ENCODE assay signal across 8 mouse cellular contexts in genomic region chr15:80798367-80799073, GRCm38 (mm10).
A peak's percentile ranks its signal among the peaks of the same experiment; 100 is the strongest.
DNase-seq lines count a peak whose midpoint lies in the region; ATAC-seq lines count a peak whose summit lies in the region.

No protein-coding gene starts in this region.

- ATAC-seq in erythroblast, adult 5-6 weeks (replicated peaks; ENCODE audit: low FRiP score, poor library complexity, severe bottlenecking), result peak; percentile 87
- ATAC-seq in kidney, embryonic 15.5 days (replicated peaks; ENCODE audit: low FRiP score), result peak; percentile 93
- ATAC-seq in monocyte, adult 5-6 weeks (replicated peaks; ENCODE audit: insufficient number of reproducible peaks, low FRiP score, low TSS enrichment, poor library complexity, severe bottlenecking), result peak; percentile 99

- no peaks in the 10 kb centered on the region for H3K9me3 ChIP-seq in heart, embryonic 10.5 days
- H3K9me3 ChIP-seq in kidney, embryonic 15.5 days (replicated peaks), result no peaks in the 10 kb centered on the region

- H3K4me1 ChIP-seq in heart, embryonic 10.5 days, result peaks cover 34% of the 10 kb centered on the region
- peaks cover 37% of the 10 kb centered on the region for H3K4me1 ChIP-seq in kidney, embryonic 15.5 days

- H3K27me3 ChIP-seq in heart, embryonic 10.5 days (ENCODE audit: insufficient read depth, poor library complexity, severe bottlenecking), result no peaks in the 10 kb centered on the region
- H3K27me3 ChIP-seq in kidney, embryonic 15.5 days, result no peaks in the 10 kb centered on the region

- under 1% methylated on average over 17 of the region's 17 CpGs for WGBS in heart, embryonic 10.5 days
- under 1% methylated on average over 17 of the region's 17 CpGs for WGBS in kidney, embryonic 15.5 days

- H3K4me3 ChIP-seq in heart, embryonic 10.5 days, result peak overlapping the region; percentile 69
- peak overlapping the region; percentile 60 for H3K4me3 ChIP-seq in kidney, embryonic 15.5 days (replicated peaks)

- H3K4me2 ChIP-seq in kidney, embryonic 15.5 days, result peak overlapping the region; percentile 69

- H3K27ac ChIP-seq in heart, embryonic 10.5 days, result peak overlapping the region; percentile 90
- H3K27ac ChIP-seq in kidney, embryonic 15.5 days, result peak overlapping the region; percentile 90

- peak overlapping the region; percentile 61 for H3K9ac ChIP-seq in kidney, embryonic 15.5 days

- DNase-seq in B cell, adult 2 months, result peak; percentile 85 to 89
- peak; percentile 99 for DNase-seq in brain, adult 2 months (ENCODE audit: low read depth, low spot score)
- peak; percentile 97 for DNase-seq in heart, embryonic 10.5 days (ENCODE audit: low spot score)
- peak; percentile 90 for DNase-seq in liver
- peak; percentile 90 to 93 for DNase-seq in spleen, postnatal 4 days (ENCODE audit: low spot score in 2 of 2)

- no peaks in the 10 kb centered on the region for H3K36me3 ChIP-seq in heart, embryonic 10.5 days
- H3K36me3 ChIP-seq in kidney, embryonic 15.5 days, result no peaks in the 10 kb centered on the region

Comparison
In these comparisons a context has a peak if more than half of its experiments do, and no peak if none do; other contexts are left out.
1. Peak in every context shown above with its lines: DNase-seq, ATAC-seq, H3K4me3 ChIP-seq and H3K27ac ChIP-seq.